Comparison of ENCODE assay signal across 23 mouse cellular contexts in the genomic region with DNA sequence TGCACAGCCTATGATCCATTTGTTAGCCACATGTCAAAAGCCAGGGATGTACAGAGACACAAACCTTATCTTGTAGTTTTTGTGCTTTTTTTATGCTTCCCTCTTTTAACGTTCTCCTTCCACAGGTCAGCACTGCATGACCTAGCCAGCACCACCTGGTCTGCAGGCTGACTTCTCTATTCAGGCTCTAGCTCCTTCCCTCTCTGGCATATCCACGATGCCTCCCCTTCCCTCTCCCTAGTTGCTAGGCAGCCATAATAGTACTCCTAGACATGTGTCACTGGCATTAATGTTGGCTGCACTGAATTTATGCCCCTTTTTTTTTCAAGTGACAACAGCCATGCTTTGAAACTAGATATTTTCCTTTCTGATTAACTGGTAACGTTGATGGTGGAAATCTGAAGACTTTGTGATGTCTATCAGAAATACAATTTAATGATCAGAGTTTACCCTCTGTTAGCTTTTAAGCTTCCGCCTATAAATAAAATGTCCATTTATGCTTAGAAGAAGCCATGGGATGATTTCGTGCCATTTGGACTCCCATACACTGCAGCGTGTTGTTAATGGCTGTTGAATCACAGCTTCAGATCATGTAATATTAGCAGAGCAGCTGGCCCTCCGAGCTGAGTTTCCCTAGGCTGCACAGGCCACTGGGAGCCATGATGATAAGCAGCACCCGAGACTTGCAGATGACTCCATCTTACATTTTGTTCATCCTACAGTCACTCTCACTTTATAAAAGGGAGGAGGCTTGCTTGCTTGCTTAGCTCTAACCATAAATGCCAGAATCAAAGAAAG.
DNase-seq lines count a peak whose midpoint lies in the region; ATAC-seq lines count a peak whose summit lies in the region.
"Had no signal": no experiment of that assay in that cellular context is flagged by ENCODE, and none has a peak within 500 bp of the region (broad histone marks: within the 10 kb centered on the region; RNA-seq: fewer than 3 reads in every experiment).

No protein-coding gene starts in this region.

- H3K27me3 ChIP-seq in neural tube, embryonic 11.5 days (ENCODE audit: control insufficient read depth, insufficient read depth, low read length): no peaks in the 10 kb centered on the region
- no peaks in the 10 kb centered on the region for H3K27me3 ChIP-seq in hindbrain, embryonic 15.5 days
- no peaks in the 10 kb centered on the region for H3K27me3 ChIP-seq in midbrain, embryonic 16.5 days (ENCODE audit: control insufficient read depth, insufficient read depth, low read depth, low read length)
- H3K27me3 ChIP-seq: embryonic facial prominence, embryonic 15.5 days; heart, embryonic 13.5 days; liver, embryonic 12.5 days; Patski had no signal

- WGBS in neural tube, embryonic 11.5 days: 46% methylated on average over 8 of the region's 8 CpGs
- 38% methylated on average over 8 of the region's 8 CpGs for WGBS in hindbrain, embryonic 15.5 days
- 55% methylated on average over 8 of the region's 8 CpGs for WGBS in midbrain, embryonic 16.5 days

- H3K9ac ChIP-seq in neural tube, embryonic 11.5 days (ENCODE audit: low read length): no peak overlapping the region
- H3K9ac ChIP-seq in hindbrain, embryonic 15.5 days: no peak overlapping the region
- no peak overlapping the region for H3K9ac ChIP-seq in midbrain, embryonic 16.5 days (ENCODE audit: low read depth, low read length)
- H3K9ac ChIP-seq: embryonic facial prominence, embryonic 15.5 days; heart, embryonic 13.5 days; liver, embryonic 12.5 days had no signal

- no peak overlapping the region for H3K27ac ChIP-seq in neural tube, embryonic 11.5 days (ENCODE audit: low read depth, low read length)
- H3K27ac ChIP-seq in hindbrain, embryonic 15.5 days (replicated peaks): peak overlapping the region; percentile 19; the same call in 1 of the 2 replicates
- H3K27ac ChIP-seq in midbrain, embryonic 16.5 days (ENCODE audit: low read length): no peak overlapping the region
- H3K27ac ChIP-seq: embryonic facial prominence, embryonic 15.5 days; forebrain, embryonic 10.5 days; heart, embryonic 13.5 days; layer of hippocampus, adult 2 months; left cerebral cortex, adult 2 months; limb, embryonic 10.5 days; liver, embryonic 12.5 days had no signal

- no peak overlapping the region for H3K4me3 ChIP-seq in neural tube, embryonic 11.5 days (ENCODE audit: low read depth, low read length)
- no peak overlapping the region for H3K4me3 ChIP-seq in hindbrain, embryonic 15.5 days
- H3K4me3 ChIP-seq in midbrain, embryonic 16.5 days (ENCODE audit: low read depth, low read length): no peak overlapping the region
- H3K4me3 ChIP-seq: embryonic facial prominence, embryonic 15.5 days; forebrain, embryonic 10.5 days; heart, embryonic 13.5 days; layer of hippocampus, adult 2 months; left cerebral cortex, adult 2 months; limb, embryonic 10.5 days; liver, embryonic 12.5 days had no signal

- no peaks in the 10 kb centered on the region for H3K9me3 ChIP-seq in neural tube, embryonic 11.5 days (ENCODE audit: control insufficient read depth, low read length)
- H3K9me3 ChIP-seq in hindbrain, embryonic 15.5 days: no peaks in the 10 kb centered on the region
- no peaks in the 10 kb centered on the region for H3K9me3 ChIP-seq in midbrain, embryonic 16.5 days (replicated peaks; ENCODE audit: control insufficient read depth, low read length, poor library complexity, severe bottlenecking)
- H3K9me3 ChIP-seq: embryonic facial prominence, embryonic 15.5 days; forebrain, embryonic 10.5 days; heart, embryonic 13.5 days; limb, embryonic 10.5 days; liver, embryonic 12.5 days had no signal

- DNase-seq in neural tube, embryonic 11.5 days (ENCODE audit: low spot score): peak; percentile 46
- no peak for DNase-seq in neural tube, embryonic 10.5 days (ENCODE audit: extremely low spot score, low spot score)
- no peak for DNase-seq in right cerebral cortex, postnatal 25 days
- DNase-seq in layer of hippocampus, adult 9-11 months: no peak
- DNase-seq in urinary bladder, postnatal 36 days (ENCODE audit: low spot score in 2 of 2): no peak
- DNase-seq: adrenal gland, postnatal 25 days; cerebellum, adult 2 months; gastrocnemius, postnatal 36 days; heart, postnatal 4 days; kidney, postnatal 10 days; right cerebral cortex, postnatal 14 days; thymus, postnatal 4 days had no signal

- no peaks in the 10 kb centered on the region; the same call in 1 of the 2 replicates for H3K36me3 ChIP-seq in neural tube, embryonic 11.5 days (ENCODE audit: control insufficient read depth, insufficient read depth, low read length)
- peaks cover 13% of the 10 kb centered on the region for H3K36me3 ChIP-seq in hindbrain, embryonic 15.5 days
- peaks cover 11% of the 10 kb centered on the region for H3K36me3 ChIP-seq in midbrain, embryonic 16.5 days (ENCODE audit: control insufficient read depth, insufficient read depth, low read length)

- ATAC-seq in neural tube, embryonic 11.5 days (ENCODE audit: insufficient read depth, low FRiP score, low TSS enrichment): peak; percentile 88
- no peak; the same call in 1 of the 2 replicates for ATAC-seq in hindbrain, embryonic 15.5 days (ENCODE audit: low FRiP score, low read depth)
- ATAC-seq in midbrain, embryonic 16.5 days: peak; percentile 68; the same call in 1 of the 2 replicates
- ATAC-seq: intestine, postnatal 0 days; liver, embryonic 12.5 days; Patski had no signal

- no peak overlapping the region for H3K4me2 ChIP-seq in neural tube, embryonic 11.5 days (ENCODE audit: low read depth)
- H3K4me2 ChIP-seq in hindbrain, embryonic 15.5 days: no peak overlapping the region
- H3K4me2 ChIP-seq in midbrain, embryonic 16.5 days (ENCODE audit: low read length): no peak overlapping the region
- H3K4me2 ChIP-seq: embryonic facial prominence, embryonic 15.5 days; heart, embryonic 13.5 days; liver, embryonic 12.5 days had no signal

- H3K4me1 ChIP-seq in neural tube, embryonic 11.5 days (ENCODE audit: control insufficient read depth, insufficient read depth, low read length): peaks cover 23% of the 10 kb centered on the region
- H3K4me1 ChIP-seq in hindbrain, embryonic 15.5 days (replicated peaks): 0 out of 2 replicates have a peak, but pooled peaks cover 4% of the 10 kb centered on the region
- H3K4me1 ChIP-seq in midbrain, embryonic 16.5 days (ENCODE audit: control insufficient read depth, insufficient read depth, low read length): peaks cover 5% of the 10 kb centered on the region; the same call in 1 of the 2 replicates
- H3K4me1 ChIP-seq: embryonic facial prominence, embryonic 15.5 days had no signal
